8 mouse cellular contexts compared by ENCODE assay signal in genomic region chr1:92641514-92642272, GRCm38 (mm10). TPM values are rescaled to one million over a fixed set of nuclear protein-coding genes. Genes with fewer than 3 reads are reported as not detected.
A peak's percentile ranks its signal among the peaks of the same experiment; 100 is the strongest.
DNase-seq lines count a peak whose midpoint lies in the region; ATAC-seq lines count a peak whose summit lies in the region.

Gene Cops9 (minus strand): TSS chr1:92641985.

- H3K4me2 ChIP-seq in intestine, embryonic 14.5 days (ENCODE audit: low read length) = peak within 1 kb of the TSS; percentile 98

- intact Hi-C loops in left cerebral cortex, postnatal 14 days (cut with DNase I) = no loop called here

- H3K36me3 ChIP-seq in intestine, embryonic 14.5 days (ENCODE audit: control insufficient read depth, insufficient read depth, low read length) = peaks cover 19% of the 10 kb centered on the region

- DNase-seq in adrenal gland, adult 18-20 months (ENCODE audit: low spot score in 2 of 2) = peak; percentile 84 to 88
- DNase-seq in embryo, embryonic 11 days = peak; percentile 94
- DNase-seq in gastrocnemius, postnatal 25 days = peak; percentile 88
- peak; percentile 97 for DNase-seq in intestine, embryonic 14.5 days (ENCODE audit: low spot score)
- peak; percentile 89 to 91 for DNase-seq in left cerebral cortex, postnatal 14 days (ENCODE audit: low spot score in 2 of 2)
- DNase-seq in mesoderm, embryonic 11.5 days (ENCODE audit: low read depth, low spot score) = peak; percentile 93
- DNase-seq in right cerebral cortex, postnatal 36 days (ENCODE audit: low spot score in 2 of 2) = peak; percentile 87 to 88
- DNase-seq in yolk sac, embryonic 10.5 days (ENCODE audit: low spot score) = peak; percentile 90

- H3K4me3 ChIP-seq in intestine, embryonic 14.5 days (ENCODE audit: low read depth, low read length) = peak within 1 kb of the TSS; percentile 97

- peak within 1 kb of the TSS; percentile 91 for H3K9ac ChIP-seq in intestine, embryonic 14.5 days (ENCODE audit: low read length)

- ATAC-seq in intestine, embryonic 14.5 days (replicated peaks; ENCODE audit: low FRiP score, low TSS enrichment, low read depth) = peak; percentile 92

- H3K27ac ChIP-seq in intestine, embryonic 14.5 days (ENCODE audit: low read depth) = peak within 1 kb of the TSS; percentile 54; the same call in 1 of the 2 replicates

- no peaks in the 10 kb centered on the region for H3K27me3 ChIP-seq in intestine, embryonic 14.5 days (replicated peaks; ENCODE audit: control insufficient read depth, insufficient read depth, low read length)

- H3K4me1 ChIP-seq in intestine, embryonic 14.5 days (replicated peaks; ENCODE audit: control insufficient read depth, insufficient read depth, low read length) = peaks cover 13% of the 10 kb centered on the region

- no peaks in the 10 kb centered on the region for H3K9me3 ChIP-seq in intestine, embryonic 14.5 days (ENCODE audit: control insufficient read depth, low read length)

- WGBS in intestine, embryonic 14.5 days = 1% methylated on average over 50 of the region's 50 CpGs

RNA-seq across cellular contexts. Expression of gene Cops9, which starts in this region (rescaled TPM):
- total RNA-seq in adrenal gland, adult 18-20 months (2021) = 100 to 1,000 TPM; 348 to 366 TPM
- total RNA-seq in gastrocnemius, postnatal 25 days (2021) = 100 to 1,000 TPM; 187 to 194 TPM
- polyA plus RNA-seq in intestine, embryonic 14.5 days (2014; fragmentation: Nextera tagmentation; extraction: Ambion mirVana) = 424 and 467 TPM in 2 replicates
- total RNA-seq in left cerebral cortex, postnatal 14 days (2021) = 100 to 1,000 TPM; 235 to 242 TPM

Comparison
In these comparisons a context has a peak if more than half of its experiments do, and no peak if none do; other contexts are left out.
1. Peak in every context shown above with its lines: DNase-seq, ATAC-seq, H3K4me3 ChIP-seq and H3K27ac ChIP-seq.